ENCODE assay signal across 9 mouse cellular contexts in the genomic region with DNA sequence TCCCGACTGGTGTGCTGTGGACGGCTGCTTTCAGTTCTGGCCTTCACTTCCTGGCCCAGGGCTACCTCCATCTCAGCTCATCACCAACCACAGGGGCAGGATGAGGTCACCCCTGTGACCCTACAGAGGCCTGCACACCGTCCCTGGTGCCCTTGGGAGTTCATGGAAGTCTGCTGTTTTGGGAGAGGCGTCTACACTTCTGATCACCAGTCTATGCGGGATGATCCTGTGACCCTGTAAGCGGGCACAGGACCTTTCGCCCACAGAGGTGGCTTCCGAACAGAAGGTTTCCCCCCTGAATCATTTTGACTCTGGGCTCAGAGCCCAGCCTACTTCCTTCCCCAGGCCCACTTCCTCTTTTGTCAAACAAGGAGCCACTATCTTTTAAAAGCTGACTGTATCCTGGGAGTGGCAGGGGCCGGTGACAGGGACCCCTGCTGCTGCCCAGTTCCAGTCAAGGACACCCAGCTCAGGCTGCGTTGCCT. TPM values are rescaled to one million over a fixed set of nuclear protein-coding genes. Genes with fewer than 3 reads are reported as not detected.
A peak's percentile ranks its signal among the peaks of the same experiment; 100 is the strongest.
DNase-seq lines count a peak whose midpoint lies in the region; ATAC-seq lines count a peak whose summit lies in the region.
"Had no signal": no experiment of that assay in that cellular context is flagged by ENCODE, and none has a peak within 500 bp of the region (broad histone marks: within the 10 kb centered on the region; RNA-seq: fewer than 3 reads in every experiment).

No protein-coding gene starts in this region.

- no peak overlapping the region for H3K9ac ChIP-seq in heart, embryonic 12.5 days
- H3K9ac ChIP-seq in heart, embryonic 13.5 days: no peak overlapping the region
- H3K9ac ChIP-seq in lung, embryonic 15.5 days: no peak overlapping the region
- H3K9ac ChIP-seq in forebrain, embryonic 15.5 days (replicated peaks): no peak overlapping the region
- H3K9ac ChIP-seq: forebrain, embryonic 13.5 days had no signal

- DNase-seq in heart, adult 11 months: peak; percentile 97
- DNase-seq in thymus, adult 18-20 months: peak; percentile 21 to 41
- DNase-seq in gastrocnemius, postnatal 4 days (ENCODE audit: low spot score in 2 of 2): no peak

- H3K4me2 ChIP-seq in heart, embryonic 12.5 days: no peak overlapping the region
- H3K4me2 ChIP-seq in heart, embryonic 13.5 days: no peak overlapping the region
- H3K4me2 ChIP-seq in lung, embryonic 15.5 days: 0 out of 2 replicates have a peak overlapping the region, but pooled peaks have one; percentile 10
- no peak overlapping the region for H3K4me2 ChIP-seq in forebrain, embryonic 15.5 days (replicated peaks)
- H3K4me2 ChIP-seq: forebrain, embryonic 13.5 days had no signal

- H3K9me3 ChIP-seq in heart, embryonic 12.5 days (replicated peaks): no peaks in the 10 kb centered on the region
- no peaks in the 10 kb centered on the region for H3K9me3 ChIP-seq in heart, embryonic 13.5 days
- no peaks in the 10 kb centered on the region for H3K9me3 ChIP-seq in lung, embryonic 15.5 days
- H3K9me3 ChIP-seq in forebrain, embryonic 15.5 days: no peaks in the 10 kb centered on the region
- H3K9me3 ChIP-seq: forebrain, embryonic 13.5 days had no signal

- no peak for ATAC-seq in heart, embryonic 12.5 days (ENCODE audit: insufficient number of reproducible peaks, low FRiP score)
- ATAC-seq in heart, embryonic 13.5 days (ENCODE audit: extremely low read depth, insufficient number of reproducible peaks, low FRiP score, low TSS enrichment): no peak
- no peak for ATAC-seq in lung, embryonic 15.5 days (ENCODE audit: borderline replicate concordance, extremely low read depth, low FRiP score, low TSS enrichment)
- ATAC-seq in forebrain, embryonic 15.5 days (replicated peaks): no peak
- no peak for ATAC-seq in cerebellum, adult (ENCODE audit: insufficient number of reproducible peaks, low FRiP score, low TSS enrichment)
- ATAC-seq: forebrain, embryonic 13.5 days had no signal

- H3K4me3 ChIP-seq in heart, embryonic 12.5 days: no peak overlapping the region
- H3K4me3 ChIP-seq in heart, embryonic 13.5 days: no peak overlapping the region
- H3K4me3 ChIP-seq in lung, embryonic 15.5 days: no peak overlapping the region
- no peak overlapping the region for H3K4me3 ChIP-seq in forebrain, embryonic 15.5 days
- H3K4me3 ChIP-seq: forebrain, embryonic 13.5 days had no signal

- H3K27me3 ChIP-seq in heart, embryonic 12.5 days (replicated peaks): no peaks in the 10 kb centered on the region
- no peaks in the 10 kb centered on the region for H3K27me3 ChIP-seq in heart, embryonic 13.5 days (replicated peaks)
- H3K27me3 ChIP-seq in lung, embryonic 15.5 days: no peaks in the 10 kb centered on the region
- no peaks in the 10 kb centered on the region for H3K27me3 ChIP-seq in forebrain, embryonic 15.5 days
- H3K27me3 ChIP-seq: forebrain, embryonic 13.5 days had no signal

- peaks cover 11% of the 10 kb centered on the region; the same call in 1 of the 2 replicates for H3K4me1 ChIP-seq in heart, embryonic 12.5 days (replicated peaks)
- H3K4me1 ChIP-seq in heart, embryonic 13.5 days: peaks cover 12% of the 10 kb centered on the region
- H3K4me1 ChIP-seq in lung, embryonic 15.5 days: peaks cover 10% of the 10 kb centered on the region
- no peaks in the 10 kb centered on the region for H3K4me1 ChIP-seq in forebrain, embryonic 15.5 days
- H3K4me1 ChIP-seq: forebrain, embryonic 13.5 days had no signal

- H3K27ac ChIP-seq in heart, embryonic 12.5 days (ENCODE audit: poor library complexity, severe bottlenecking): no peak overlapping the region
- 0 out of 2 replicates have a peak overlapping the region, but pooled peaks have one; percentile 8 for H3K27ac ChIP-seq in heart, embryonic 13.5 days (replicated peaks)
- H3K27ac ChIP-seq in lung, embryonic 15.5 days: peak overlapping the region; percentile 19; the same call in 1 of the 2 replicates
- H3K27ac ChIP-seq in forebrain, embryonic 15.5 days (replicated peaks): no peak overlapping the region
- H3K27ac ChIP-seq: forebrain, embryonic 13.5 days had no signal

- H3K36me3 ChIP-seq in heart, embryonic 12.5 days: no peaks in the 10 kb centered on the region
- no peaks in the 10 kb centered on the region for H3K36me3 ChIP-seq in heart, embryonic 13.5 days
- H3K36me3 ChIP-seq in lung, embryonic 15.5 days: no peaks in the 10 kb centered on the region
- H3K36me3 ChIP-seq in forebrain, embryonic 15.5 days: no peaks in the 10 kb centered on the region

- WGBS in heart, embryonic 12.5 days: 48% methylated on average over 10 of the region's 10 CpGs
- 52% methylated on average over 10 of the region's 10 CpGs for WGBS in heart, embryonic 13.5 days
- WGBS in lung, embryonic 15.5 days: 45% methylated on average over 10 of the region's 10 CpGs
- 74% methylated on average over 10 of the region's 10 CpGs for WGBS in forebrain, embryonic 15.5 days

RNA-seq across cellular contexts. Expression of a gene that starts 10.1 kb away (rescaled TPM):
- polyA plus RNA-seq in heart, embryonic 12.5 days (2016; fragmentation: Nextera tagmentation; extraction: Ambion mirVana): not detected in 2 replicates
- 0.13 TPM in 1 of 2 replicates, not detected in the other for polyA plus RNA-seq in heart, embryonic 13.5 days (2015; fragmentation: Nextera tagmentation; extraction: Ambion mirVana)
- not detected in 2 replicates for polyA plus RNA-seq in lung, embryonic 15.5 days (2015; fragmentation: Nextera tagmentation; extraction: Ambion mirVana)
- 0.43 and 0.50 TPM in 2 replicates for polyA plus RNA-seq in forebrain, embryonic 15.5 days (2015; fragmentation: Nextera tagmentation; extraction: Ambion mirVana)
- total RNA-seq in gastrocnemius, postnatal 4 days (2021): not detected
- polyA plus RNA-seq: forebrain, embryonic 13.5 days had no signal

RNA-seq across cellular contexts. Expression of a gene that starts 16.6 kb away (rescaled TPM):
- not detected in 2 replicates for polyA plus RNA-seq in heart, embryonic 12.5 days (2016; fragmentation: Nextera tagmentation; extraction: Ambion mirVana)
- polyA plus RNA-seq in heart, embryonic 13.5 days (2015; fragmentation: Nextera tagmentation; extraction: Ambion mirVana): not detected in 2 replicates
- not detected in 2 replicates for polyA plus RNA-seq in lung, embryonic 15.5 days (2015; fragmentation: Nextera tagmentation; extraction: Ambion mirVana)
- polyA plus RNA-seq in forebrain, embryonic 15.5 days (2015; fragmentation: Nextera tagmentation; extraction: Ambion mirVana): not detected in 2 replicates
- not detected for total RNA-seq in gastrocnemius, postnatal 4 days (2021)
- polyA plus RNA-seq: forebrain, embryonic 13.5 days had no signal

RNA-seq across cellular contexts. Expression of a gene that starts 19.4 kb away (rescaled TPM):
- polyA plus RNA-seq in heart, embryonic 12.5 days (2016; fragmentation: Nextera tagmentation; extraction: Ambion mirVana): not detected in 2 replicates
- polyA plus RNA-seq in heart, embryonic 13.5 days (2015; fragmentation: Nextera tagmentation; extraction: Ambion mirVana): not detected in 2 replicates
- polyA plus RNA-seq in lung, embryonic 15.5 days (2015; fragmentation: Nextera tagmentation; extraction: Ambion mirVana): 0.16 TPM in 1 of 2 replicates, not detected in the other
- 7.6 and 8.4 TPM in 2 replicates for polyA plus RNA-seq in forebrain, embryonic 15.5 days (2015; fragmentation: Nextera tagmentation; extraction: Ambion mirVana)
- total RNA-seq in gastrocnemius, postnatal 4 days (2021): not detected

RNA-seq across cellular contexts. Expression of a gene that starts 48.6 kb away (rescaled TPM):
- polyA plus RNA-seq in heart, embryonic 12.5 days (2016; fragmentation: Nextera tagmentation; extraction: Ambion mirVana): 1.4 and 1.7 TPM in 2 replicates
- polyA plus RNA-seq in heart, embryonic 13.5 days (2015; fragmentation: Nextera tagmentation; extraction: Ambion mirVana): 1.5 and 1.9 TPM in 2 replicates
- 4.3 and 4.7 TPM in 2 replicates for polyA plus RNA-seq in lung, embryonic 15.5 days (2015; fragmentation: Nextera tagmentation; extraction: Ambion mirVana)
- polyA plus RNA-seq in forebrain, embryonic 15.5 days (2015; fragmentation: Nextera tagmentation; extraction: Ambion mirVana): 1.0 and 1.3 TPM in 2 replicates
- total RNA-seq in gastrocnemius, postnatal 4 days (2021): 1 to 10 TPM; 5.1 to 5.7 TPM

RNA-seq across cellular contexts. Expression of a gene that starts 49.8 kb away (rescaled TPM):
- 15.7 and 16.0 TPM in 2 replicates for polyA plus RNA-seq in heart, embryonic 12.5 days (2016; fragmentation: Nextera tagmentation; extraction: Ambion mirVana)
- 15.7 TPM in 2 replicates for polyA plus RNA-seq in heart, embryonic 13.5 days (2015; fragmentation: Nextera tagmentation; extraction: Ambion mirVana)
- polyA plus RNA-seq in lung, embryonic 15.5 days (2015; fragmentation: Nextera tagmentation; extraction: Ambion mirVana): 19.0 and 22.5 TPM in 2 replicates
- 7.1 and 7.3 TPM in 2 replicates for polyA plus RNA-seq in forebrain, embryonic 15.5 days (2015; fragmentation: Nextera tagmentation; extraction: Ambion mirVana)
- total RNA-seq in gastrocnemius, postnatal 4 days (2021): 10 to 100 TPM; 22.3 to 23.0 TPM

Comparison
In these comparisons a context has a peak if more than half of its experiments do, and no peak if none do; other contexts are left out.
1. H3K27ac ChIP-seq: peak in heart, embryonic 13.5 days (single experiment) and lung, embryonic 15.5 days (single experiment); none in heart, embryonic 12.5 days (single experiment) and forebrain, embryonic 15.5 days (single experiment).
2. DNase-seq: peak in heart, adult 11 months (single experiment) and thymus, adult 18-20 months (2 of 2); none in gastrocnemius, postnatal 4 days (0 of 2).